Mouse (Mus musculus): ENCODE data around the gene Pccb.

The Pccb gene

GRCm38 (mm10) chr9:101034448-101035098, at the start of gene Pccb:
Pccb (minus strand) TSS chr9:101034898.
- DNase-seq, result peak; percentile 98

DNA sequence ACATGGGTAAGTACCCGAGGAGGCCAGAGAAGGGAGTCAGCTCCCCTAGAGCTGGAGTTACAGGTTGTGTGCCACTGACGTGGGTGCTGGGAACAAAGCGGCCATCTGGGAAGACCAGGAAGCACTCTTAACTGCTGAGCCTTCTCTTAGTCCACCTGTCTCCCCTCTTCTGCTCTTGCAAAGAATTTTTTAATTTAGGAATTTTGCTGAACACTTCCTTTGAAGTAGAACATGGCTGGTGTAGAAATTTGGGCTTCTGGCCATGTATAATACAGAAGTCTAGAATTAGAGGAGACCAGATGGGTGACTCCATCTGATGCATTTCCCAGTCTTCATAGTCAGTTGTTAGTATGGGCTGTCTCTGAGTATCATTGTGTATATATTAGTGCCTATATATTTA, 49.0 kb upstream of the Pccb start:
- DNase-seq, result no peak

DNA sequence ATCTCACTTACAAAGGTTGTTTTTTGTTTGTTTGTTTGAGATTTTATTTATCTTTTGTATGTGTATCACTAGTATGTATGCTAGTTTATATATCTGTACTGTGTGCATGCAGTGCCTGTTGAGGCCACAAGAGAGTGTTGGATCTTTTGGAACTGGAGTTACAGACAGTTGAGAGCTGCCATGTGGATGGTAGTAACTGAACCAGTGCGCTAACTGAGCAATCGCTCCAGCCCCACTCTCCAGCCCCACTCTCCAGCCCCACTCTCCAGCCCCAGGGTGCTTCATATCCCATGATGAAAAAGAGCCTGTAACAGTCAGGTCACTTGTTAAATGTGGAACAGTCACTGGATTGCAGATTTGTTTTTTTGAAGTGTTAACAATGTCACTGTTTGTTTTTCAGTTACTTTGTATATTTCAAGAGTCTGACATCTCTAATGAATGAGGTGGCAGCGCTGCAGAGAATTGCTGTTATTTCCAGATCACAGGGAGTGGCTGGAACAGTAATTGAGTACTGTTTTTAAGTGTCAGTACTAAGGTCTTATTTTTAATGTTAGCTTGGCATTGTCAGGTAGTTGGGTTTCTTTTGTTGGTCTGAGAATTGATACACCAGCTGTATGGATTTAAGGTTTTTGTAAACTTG, 45.5 kb upstream of the Pccb start:
- no peak for DNase-seq

- DNase-seq, result peak; percentile 3
Observed at GRCm38 (mm10) chr9:101078579-101078978, 43.9 kb upstream of the Pccb start.

- DNase-seq, result no peak
Observed at GRCm38 (mm10) chr9:101077486-101077885, 42.8 kb upstream of the Pccb start.

GRCm38 (mm10) chr9:101076095-101076875, 41.6 kb upstream of the Pccb start:
- DNase-seq, result no peak

DNA sequence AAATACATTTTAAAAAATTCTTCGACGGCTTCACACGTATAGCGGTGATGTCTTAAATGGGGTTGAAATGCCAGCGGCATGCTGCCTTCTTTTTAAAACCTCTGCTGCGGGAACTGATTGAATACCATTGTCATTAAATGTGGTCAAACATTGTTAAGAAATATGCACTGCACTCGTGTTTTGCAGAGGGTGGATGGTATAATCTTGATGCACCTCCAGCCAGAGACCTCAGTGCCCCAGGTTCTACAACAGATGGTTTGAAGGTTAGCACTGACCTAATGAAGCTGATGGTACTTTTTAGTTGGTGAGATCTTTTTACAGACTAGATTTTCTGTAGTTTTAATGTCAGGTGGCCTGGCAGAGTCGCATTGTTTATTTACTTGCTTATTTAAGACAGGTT, 41.0 kb upstream of the Pccb start:
- DNase-seq, result peak; percentile 4

DNA sequence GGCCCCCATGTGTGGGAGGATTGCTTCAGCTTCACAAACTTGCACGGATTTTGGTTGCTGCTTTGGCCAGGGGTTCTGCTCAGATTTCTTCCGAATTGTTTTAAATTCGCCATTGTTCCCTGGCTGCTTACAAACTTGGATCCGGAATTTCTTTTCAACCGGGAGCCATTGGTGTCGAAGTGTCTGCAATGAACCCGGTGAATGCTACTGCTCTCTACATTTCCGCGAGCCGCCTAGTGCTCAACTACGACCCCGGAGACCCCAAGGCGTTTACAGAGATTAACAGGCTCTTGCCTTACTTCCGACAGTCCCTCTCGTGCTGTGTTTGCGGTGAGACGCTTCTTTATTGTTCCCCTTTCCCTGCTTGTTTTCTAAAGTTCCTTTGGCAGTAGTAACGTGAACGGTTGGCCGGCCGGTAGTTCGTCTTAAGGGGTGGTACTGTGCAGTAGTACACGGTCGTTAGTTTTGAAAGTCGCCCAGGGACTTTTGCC, 40.4 kb upstream of the Pccb start:
- peak; percentile 29 for DNase-seq

GRCm38 (mm10) chr9:101074332-101075021, 39.8 kb upstream of the Pccb start:
- peak; percentile 83 for DNase-seq

GRCm38 (mm10) chr9:101073987-101074331, 39.3 kb upstream of the Pccb start, which contains the start of gene Msl2:
Msl2 (plus strand) TSS chr9:101074101.
- DNase-seq, result no peak

GRCm38 (mm10) chr9:101073041-101073986, 38.6 kb upstream of the Pccb start:
- DNase-seq, result peak; percentile 99

GRCm38 (mm10) chr9:101072506-101072905, 37.8 kb upstream of the Pccb start:
- no peak for DNase-seq

DNA sequence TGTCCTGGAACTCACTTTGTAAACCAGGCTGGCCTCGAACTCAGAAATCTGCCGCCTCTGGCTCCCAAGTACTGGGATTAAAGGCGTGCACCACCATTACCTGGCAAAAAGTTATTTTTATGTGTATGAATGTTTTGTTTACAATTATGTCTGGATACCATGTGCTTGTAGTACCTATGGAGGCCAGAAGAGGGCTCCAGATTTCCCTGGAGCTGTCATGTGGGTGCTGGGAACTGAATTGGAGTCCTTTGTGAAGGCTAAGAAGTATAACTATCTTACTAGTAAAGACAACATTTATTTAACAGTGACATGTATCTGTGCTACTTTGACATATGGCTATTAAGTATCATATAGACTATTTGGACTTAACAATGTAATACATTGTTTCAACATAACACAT, 35.1 kb upstream of the Pccb start:
- no peak for DNase-seq

DNA sequence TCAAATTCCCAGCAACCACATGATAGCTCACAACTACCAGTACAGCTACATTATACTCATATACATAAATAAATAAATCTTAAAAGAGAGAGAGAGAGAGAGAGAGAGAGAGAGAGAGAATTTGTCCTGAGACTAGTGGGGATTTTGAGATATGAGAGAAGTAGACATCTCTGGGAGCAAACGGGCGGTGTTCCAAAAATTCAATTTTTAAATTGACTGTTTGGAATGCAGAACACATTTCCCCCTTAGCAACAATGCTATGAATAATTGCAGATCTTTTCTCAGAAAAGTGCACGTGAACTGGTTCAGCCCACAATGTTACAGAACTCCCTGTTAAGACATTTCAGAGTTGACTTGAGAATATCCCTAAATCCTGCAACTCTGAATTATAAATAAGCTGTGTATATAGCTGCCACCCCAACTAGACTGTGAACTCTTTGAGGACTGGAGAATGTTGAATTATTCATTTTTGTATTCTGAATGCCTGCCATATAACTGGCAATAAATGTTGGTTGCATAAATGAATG, 30.4 kb upstream of the Pccb start:
- DNase-seq, result no peak

- DNase-seq, result no peak
Observed at GRCm38 (mm10) chr9:101062253-101062780, 27.6 kb upstream of the Pccb start.

GRCm38 (mm10) chr9:101061035-101061434, 26.3 kb upstream of the Pccb start:
- no peak for DNase-seq

DNA sequence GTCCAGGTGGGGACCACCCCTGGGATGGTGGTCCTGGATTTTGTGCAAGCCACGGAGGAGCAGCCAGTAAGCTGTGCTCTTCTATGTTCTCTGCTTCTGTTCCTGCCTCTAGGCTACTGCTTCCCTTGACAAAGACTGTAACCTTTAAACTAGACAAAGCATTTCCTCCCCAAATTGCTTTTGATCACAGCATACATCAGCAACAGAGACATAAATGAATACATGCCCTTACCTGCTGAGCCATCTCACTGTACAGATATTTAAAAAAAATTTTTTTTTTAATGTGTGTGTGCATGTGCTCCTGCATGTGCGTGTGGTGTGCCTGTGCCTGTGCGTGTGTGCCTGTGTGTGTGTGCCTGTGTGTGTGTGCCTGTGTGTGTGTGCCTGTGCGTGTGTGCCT, 22.5 kb upstream of the Pccb start:
- DNase-seq, result no peak

DNA sequence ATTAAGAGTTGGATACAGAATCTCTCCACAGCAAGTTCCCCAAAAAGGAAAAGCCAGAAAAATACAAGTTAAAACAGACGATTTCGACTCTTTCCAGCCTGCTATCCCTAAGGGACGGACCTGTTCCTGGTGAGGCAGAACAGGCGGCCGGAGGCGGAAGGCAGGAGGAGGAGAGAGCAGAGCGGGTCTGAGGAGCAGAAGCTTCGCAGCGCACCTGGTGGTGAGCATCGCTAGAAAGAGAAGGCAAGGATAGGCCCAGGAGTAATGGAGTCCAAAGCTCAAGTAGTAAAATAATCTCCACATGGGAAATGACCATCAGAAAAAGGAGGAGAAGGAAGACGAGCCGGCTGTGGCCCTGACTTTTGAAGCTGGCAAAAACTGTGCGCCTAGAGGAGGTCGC, 18.6 kb upstream of the Pccb start:
- no peak for DNase-seq

GRCm38 (mm10) chr9:101052691-101053090, 18.0 kb upstream of the Pccb start:
- DNase-seq, result no peak

DNA sequence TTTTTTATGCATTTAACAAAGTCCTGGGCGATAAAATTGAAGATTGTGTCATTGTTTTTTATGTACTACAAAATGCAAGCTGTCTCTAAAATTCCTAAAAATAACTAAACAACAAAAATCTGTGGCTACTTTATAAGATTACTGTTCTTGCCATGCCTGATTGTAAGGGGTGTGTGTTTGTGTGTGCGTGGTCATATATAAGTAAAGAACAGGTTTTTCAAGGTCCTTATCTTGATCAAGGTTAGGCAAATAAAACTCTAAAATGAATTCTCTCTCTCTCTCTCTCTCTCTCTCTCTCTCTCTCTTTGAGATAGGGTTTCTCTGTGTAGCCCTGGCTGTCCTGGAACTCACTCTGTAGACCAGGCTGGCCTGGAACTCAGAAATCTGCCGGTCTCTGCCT, 17.3 kb upstream of the Pccb start:
- DNase-seq, result no peak

- peak; percentile 42 for DNase-seq
Observed at GRCm38 (mm10) chr9:101045710-101046338, 11.1 kb upstream of the Pccb start.

All from kidney, adult 11 months (tissue).